Mouse (Mus musculus) cortical plate, adult 2 months (tissue): Measurements from ENCODE around the gene C1qtnf7.

Experiments
- CTCF ChIP-seq: fragments of 200-500 bp; IDR thresholded peaks from 2 replicates; pipeline ENCODE4 v1.5.1; 2011; ENCODE audit warnings: mild to moderate bottlenecking, control low read depth, low read length; ENCODE audit not compliant: insufficient read depth; ENCODE audit errors: extremely low read depth
- POLR2A ChIP-seq: fragments of 200-500 bp; IDR thresholded peaks from 2 replicates; pipeline ENCODE4 v1.6.1; 2011; ENCODE audit warnings: mild to moderate bottlenecking, low read length, control low read depth; ENCODE audit not compliant: insufficient read depth; ENCODE audit errors: extremely low read depth

- TF ChIP-seq CTCF, result no peak
- TF ChIP-seq POLR2A, result no peak
These were observed 4.6 kb downstream of the C1qtnf7 start for GRCm38 (mm10) chr5:43519905-43520304.
